Mouse (Mus musculus) erythroid progenitor cell, adult 5-6 weeks (primary cell): ENCODE data around the gene Olfr1383. TPM values are rescaled to one million over a fixed set of nuclear protein-coding genes. Genes with fewer than 3 reads are reported as not detected.
"Not testable (repeated sequence)": the region's sequence is repeated elsewhere in the genome, so short reads cannot be mapped to it uniquely, and the experiment has no call there.

Experiments used
- ATAC-seq: replicated peaks from 2 replicates; pipeline ENCODE4 v1.8.0; 2016; ENCODE audit warnings: moderate number of reproducible peaks, mild to moderate bottlenecking, moderate TSS enrichment, inconsistent platforms; ENCODE audit not compliant: poor library complexity, low FRiP score, severe bottlenecking
- total RNA-seq, 2 experiments: library from RNA; stranded (forward) in 1 of 2; stranded (reverse) in 1 of 2; fragments of 150-400 nt in 1 of 2; fragments of 186-747, 209-891 nt in 1 of 2; gene quantifications; 2 replicates each; pipeline versions ENCODE4 v1.2.3 to v1.2.4; 2015 to 2017; ENCODE audit warnings: low replicate concordance in 2 of 2

Gene Olfr1383
- not detected in 2 replicates for total RNA-seq (2015; ENCODE audit: low replicate concordance)
- not detected in 2 replicates for total RNA-seq (2017; ENCODE audit: low replicate concordance)

- ATAC-seq: no peak
Observed at GRCm38 (mm10) chr11:49519348-49519747, at the start of gene Olfr1383. Gene Olfr1383 (plus strand): TSS chr11:49519648.

GRCm38 (mm10) chr11:49485973-49486372 is 33.5 kb upstream of the Olfr1383 start:
- no peak for ATAC-seq

- not testable (repeated sequence) for ATAC-seq
Observed at GRCm38 (mm10) chr11:49488770-49489169, 30.7 kb upstream of the Olfr1383 start, which contains the start of gene Olfr1385. Gene Olfr1385 (plus strand): TSS chr11:49489070.

- ATAC-seq: no peak
Observed at GRCm38 (mm10) chr11:49518086-49518485, 1.4 kb upstream of the Olfr1383 start.

- no peak for ATAC-seq
Observed at GRCm38 (mm10) chr11:49527947-49528346, 8.5 kb downstream of the Olfr1383 start, which contains the start of gene Olfr1382. Gene Olfr1382 (plus strand): TSS chr11:49528247.

- ATAC-seq: no peak
Observed at GRCm38 (mm10) chr11:49532761-49533160, 13.3 kb downstream of the Olfr1383 start.

GRCm38 (mm10) chr11:49536631-49537030 is 17.2 kb downstream of the Olfr1383 start:
- not testable (repeated sequence) for ATAC-seq

- ATAC-seq: not testable (repeated sequence)
Observed at GRCm38 (mm10) chr11:49543149-49543548, 23.7 kb downstream of the Olfr1383 start, which contains the start of gene Olfr1381. Gene Olfr1381 (plus strand): TSS chr11:49543449.

GRCm38 (mm10) chr11:49554033-49554432 is 34.6 kb downstream of the Olfr1383 start:
- ATAC-seq: not testable (repeated sequence)

GRCm38 (mm10) chr11:49556578-49556977 is 37.1 kb downstream of the Olfr1383 start, which contains the start of gene Olfr1380:
Gene Olfr1380 (plus strand): TSS chr11:49556878.
- not testable (repeated sequence) for ATAC-seq

- ATAC-seq: not testable (repeated sequence)
Observed at GRCm38 (mm10) chr11:49575054-49575453, 55.6 kb downstream of the Olfr1383 start.

Other genes starting within 250 kb of the Olfr1383 start
- gene Olfr1393, start 241.3 kb upstream of the Olfr1383 start, total RNA-seq (2015; ENCODE audit: low replicate concordance): not detected in 2 replicates
- not detected in 2 replicates for gene Olfr1393, start 241.3 kb upstream of the Olfr1383 start, total RNA-seq (2017; ENCODE audit: low replicate concordance)
- not detected in 2 replicates for gene Olfr1392, start 234.4 kb upstream of the Olfr1383 start, total RNA-seq (2015; ENCODE audit: low replicate concordance)
- gene Olfr1392, start 234.4 kb upstream of the Olfr1383 start, total RNA-seq (2017; ENCODE audit: low replicate concordance): not detected in 2 replicates
- gene Olfr10, start 214.9 kb upstream of the Olfr1383 start, total RNA-seq (2015; ENCODE audit: low replicate concordance): not detected in 2 replicates
- not detected in 2 replicates for gene Olfr10, start 214.9 kb upstream of the Olfr1383 start, total RNA-seq (2017; ENCODE audit: low replicate concordance)
- gene Olfr1391, start 196.9 kb upstream of the Olfr1383 start, total RNA-seq (2015; ENCODE audit: low replicate concordance): not detected in 2 replicates
- not detected in 2 replicates for gene Olfr1391, start 196.9 kb upstream of the Olfr1383 start, total RNA-seq (2017; ENCODE audit: low replicate concordance)
- gene Olfr1390, start 184.5 kb upstream of the Olfr1383 start, total RNA-seq (2015; ENCODE audit: low replicate concordance): not detected in 2 replicates
- not detected in 2 replicates for gene Olfr1390, start 184.5 kb upstream of the Olfr1383 start, total RNA-seq (2017; ENCODE audit: low replicate concordance)
- not detected in 2 replicates for gene Olfr1389, start 96.6 kb upstream of the Olfr1383 start, total RNA-seq (2015; ENCODE audit: low replicate concordance)
- not detected in 2 replicates for gene Olfr1389, start 96.6 kb upstream of the Olfr1383 start, total RNA-seq (2017; ENCODE audit: low replicate concordance)
- gene Olfr1388, start 83.0 kb upstream of the Olfr1383 start, total RNA-seq (2015; ENCODE audit: low replicate concordance): 1.8 TPM in 1 of 2 replicates, not detected in the other
- 2.7 and 7.3 TPM in 2 replicates for gene Olfr1388, start 83.0 kb upstream of the Olfr1383 start, total RNA-seq (2017; ENCODE audit: low replicate concordance)
- not detected in 2 replicates for gene Olfr1387, start 64.3 kb upstream of the Olfr1383 start, total RNA-seq (2015; ENCODE audit: low replicate concordance)
- gene Olfr1387, start 64.3 kb upstream of the Olfr1383 start, total RNA-seq (2017; ENCODE audit: low replicate concordance): not detected in 2 replicates
- not detected in 2 replicates for gene Olfr1386, start 54.6 kb upstream of the Olfr1383 start, total RNA-seq (2015; ENCODE audit: low replicate concordance)
- not detected in 2 replicates for gene Olfr1386, start 54.6 kb upstream of the Olfr1383 start, total RNA-seq (2017; ENCODE audit: low replicate concordance)
- gene Olfr1385, start 30.6 kb upstream of the Olfr1383 start, total RNA-seq (2015; ENCODE audit: low replicate concordance): not detected in 2 replicates
- gene Olfr1385, start 30.6 kb upstream of the Olfr1383 start, total RNA-seq (2017; ENCODE audit: low replicate concordance): not detected in 2 replicates
- not detected in 2 replicates for gene Olfr1384, start 12.9 kb upstream of the Olfr1383 start, total RNA-seq (2015; ENCODE audit: low replicate concordance)
- gene Olfr1384, start 12.9 kb upstream of the Olfr1383 start, total RNA-seq (2017; ENCODE audit: low replicate concordance): not detected in 2 replicates
- not detected in 2 replicates for gene Olfr1382, start 8.6 kb downstream of the Olfr1383 start, total RNA-seq (2015; ENCODE audit: low replicate concordance)
- gene Olfr1382, start 8.6 kb downstream of the Olfr1383 start, total RNA-seq (2017; ENCODE audit: low replicate concordance): not detected in 2 replicates
- gene Olfr1381, start 23.8 kb downstream of the Olfr1383 start, total RNA-seq (2015; ENCODE audit: low replicate concordance): not detected in 2 replicates
- not detected in 2 replicates for gene Olfr1381, start 23.8 kb downstream of the Olfr1383 start, total RNA-seq (2017; ENCODE audit: low replicate concordance)
- not detected in 2 replicates for gene Olfr1380, start 37.2 kb downstream of the Olfr1383 start, total RNA-seq (2015; ENCODE audit: low replicate concordance)
- gene Olfr1380, start 37.2 kb downstream of the Olfr1383 start, total RNA-seq (2017; ENCODE audit: low replicate concordance): not detected in 2 replicates
- 0.36 TPM in 1 of 2 replicates, not detected in the other for gene Flt4, start 89.6 kb downstream of the Olfr1383 start, total RNA-seq (2015; ENCODE audit: low replicate concordance)
- not detected in 2 replicates for gene Flt4, start 89.6 kb downstream of the Olfr1383 start, total RNA-seq (2017; ENCODE audit: low replicate concordance)
- not detected in 2 replicates for gene Scgb3a1, start 144.0 kb downstream of the Olfr1383 start, total RNA-seq (2015; ENCODE audit: low replicate concordance)
- not detected in 2 replicates for gene Scgb3a1, start 144.0 kb downstream of the Olfr1383 start, total RNA-seq (2017; ENCODE audit: low replicate concordance)
- gene Cnot6, start 193.1 kb downstream of the Olfr1383 start, total RNA-seq (2015; ENCODE audit: low replicate concordance): 91.0 and 112 TPM in 2 replicates
- 115 and 137 TPM in 2 replicates for gene Cnot6, start 193.1 kb downstream of the Olfr1383 start, total RNA-seq (2017; ENCODE audit: low replicate concordance)